Mouse (Mus musculus): Measurements from ENCODE around the gene Smarcc1.
"Not testable (repeated sequence)": the region's sequence is repeated elsewhere in the genome, so short reads cannot be mapped to it uniquely, and the experiment has no call there.

Smarcc1 gene

GRCm38 (mm10) chr9:110116977-110117778 is at the start of gene Smarcc1:
Gene Smarcc1, plus strand, starts transcription at chr9:110117708.
- DNase-seq = peak; percentile 91

DNA sequence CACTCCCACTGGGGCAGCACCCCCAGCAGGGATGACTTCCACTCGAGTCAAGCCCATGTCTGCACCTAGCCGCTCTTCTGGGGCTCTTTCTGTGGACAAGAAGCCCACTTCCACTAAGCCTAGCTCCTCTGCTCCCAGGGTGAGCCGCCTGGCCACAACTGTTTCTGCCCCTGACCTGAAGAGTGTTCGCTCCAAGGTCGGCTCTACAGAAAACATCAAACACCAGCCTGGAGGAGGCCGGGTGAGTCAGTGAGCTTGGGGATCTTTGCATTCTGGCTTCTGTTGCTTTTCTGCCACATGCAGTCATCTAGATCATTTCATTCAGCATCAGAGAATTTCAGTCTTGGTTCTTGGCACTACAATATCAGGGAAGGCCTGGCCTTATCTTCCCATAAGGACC is 48.8 kb upstream of the Smarcc1 start:
- no peak for DNase-seq

GRCm38 (mm10) chr9:110070358-110070757 is 47.1 kb upstream of the Smarcc1 start:
- DNase-seq = peak; percentile 49

GRCm38 (mm10) chr9:110071011-110071410 is 46.5 kb upstream of the Smarcc1 start:
- DNase-seq = no peak

DNA sequence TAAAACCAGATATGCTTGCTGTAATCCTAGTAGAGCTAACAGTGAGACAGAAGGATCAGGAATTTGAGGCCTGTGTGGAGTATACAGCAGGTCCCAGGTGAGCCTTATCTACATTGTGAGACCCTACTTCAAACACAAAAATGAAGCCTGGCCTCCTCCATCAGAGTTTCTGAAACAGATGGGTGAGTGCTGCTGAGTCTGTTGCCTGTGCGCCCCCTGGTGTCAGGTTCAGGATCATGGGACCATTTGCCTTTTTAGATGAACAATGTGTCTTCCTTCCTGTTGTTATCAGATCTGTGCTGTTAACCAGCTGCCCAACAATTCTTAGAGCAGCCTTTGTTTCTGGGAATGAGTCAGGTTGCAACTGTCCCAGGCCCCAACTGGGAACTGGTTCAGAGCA is 45.7 kb upstream of the Smarcc1 start:
- DNase-seq = peak; percentile 89

DNA sequence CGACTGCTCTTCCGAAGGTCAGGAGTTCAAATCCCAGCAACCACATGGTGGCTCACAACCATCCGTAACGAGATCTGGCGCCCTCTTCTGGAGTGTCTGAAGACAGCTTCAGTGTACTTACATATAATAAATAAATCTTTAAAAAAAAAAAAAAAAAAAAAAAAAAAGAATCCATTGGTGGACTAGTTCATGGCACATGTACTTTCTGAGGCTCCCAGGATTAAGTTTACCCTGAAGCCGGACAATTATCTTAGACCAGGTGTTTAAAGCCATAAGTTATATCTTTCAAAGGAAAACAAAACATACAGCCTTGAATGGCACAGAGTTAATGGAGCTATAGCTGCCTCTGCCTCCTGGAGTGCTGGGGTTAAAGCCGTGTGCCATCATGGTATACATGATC is 41.0 kb upstream of the Smarcc1 start:
- not testable (repeated sequence) for DNase-seq

DNA sequence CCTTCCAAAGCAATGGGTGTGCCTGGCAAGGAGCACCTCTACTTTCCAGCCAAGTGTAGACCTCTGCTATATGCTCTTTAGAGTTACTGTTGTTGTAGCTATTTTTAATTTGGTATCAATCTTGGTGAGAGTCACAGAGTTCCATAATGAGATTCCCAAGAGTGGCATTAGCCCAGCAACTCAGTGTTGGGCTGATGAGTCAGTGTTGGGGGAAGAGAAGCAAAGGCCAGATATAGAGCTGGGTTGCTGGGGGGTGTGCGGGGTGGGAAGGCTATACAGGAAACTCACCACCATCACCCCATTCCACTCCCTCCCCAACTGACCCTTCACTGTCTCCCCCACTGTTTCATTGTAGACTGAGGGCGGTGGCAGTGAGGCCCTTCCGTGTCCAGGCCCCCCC is 36.4 kb upstream of the Smarcc1 start:
- no peak for DNase-seq

DNA sequence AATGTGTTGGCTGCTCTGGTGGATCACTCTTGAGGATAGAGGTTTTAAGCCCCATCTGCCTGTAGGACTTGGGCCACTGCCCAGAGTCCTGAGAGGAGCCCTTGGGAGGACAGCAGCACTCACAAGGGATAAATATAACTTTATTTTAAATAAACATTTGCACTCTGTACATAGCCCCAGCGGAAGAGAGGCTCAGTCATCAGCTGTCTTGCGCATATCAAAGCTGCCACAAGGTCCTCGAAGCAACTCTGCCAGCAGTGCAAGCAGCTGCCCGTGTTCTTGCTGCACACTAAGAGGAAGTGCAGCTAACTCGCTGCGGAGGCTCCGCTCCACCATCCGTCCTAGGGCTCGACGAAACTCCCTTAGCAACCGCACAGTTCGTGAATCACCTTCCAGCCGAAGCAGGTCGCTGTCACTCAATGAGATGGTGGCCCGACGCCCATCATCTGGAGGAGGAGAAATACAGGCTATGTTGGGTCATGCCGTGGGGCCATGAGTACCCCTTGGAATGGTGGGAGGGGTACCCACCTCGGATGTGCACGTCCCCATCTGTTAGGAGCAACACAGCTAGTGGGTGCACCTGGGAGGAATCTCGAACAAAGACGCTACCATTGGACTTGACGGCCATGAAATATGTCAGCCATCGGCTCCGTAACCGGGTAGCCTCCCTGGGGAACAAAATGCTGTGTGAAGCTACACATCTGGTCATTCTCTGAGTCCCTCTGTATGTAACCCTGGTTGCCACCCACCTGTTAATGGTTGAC is 33.1 kb upstream of the Smarcc1 start:
- peak; percentile 22 for DNase-seq

- no peak for DNase-seq
Observed at GRCm38 (mm10) chr9:110085693-110086092, 31.8 kb upstream of the Smarcc1 start.

DNA sequence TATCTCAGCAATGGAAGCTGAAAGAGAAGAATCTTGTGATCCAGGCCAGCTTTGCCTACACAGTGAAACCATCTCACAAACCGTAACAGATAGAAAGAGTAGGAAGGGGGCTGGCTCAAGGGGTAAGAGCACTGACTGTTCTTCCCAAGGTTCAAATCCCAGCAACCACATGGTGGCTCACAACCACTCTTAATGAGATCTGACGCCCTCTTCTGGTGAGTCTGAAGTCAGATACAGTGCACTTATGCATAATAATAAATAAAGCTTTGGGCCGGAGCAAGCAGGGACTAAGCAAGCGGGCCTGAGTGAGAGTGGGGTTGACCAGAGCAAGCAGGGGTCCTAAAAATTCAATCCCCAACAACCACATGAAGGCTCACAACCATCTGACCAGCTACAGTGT is 24.2 kb upstream of the Smarcc1 start:
- peak; percentile 26 for DNase-seq

DNA sequence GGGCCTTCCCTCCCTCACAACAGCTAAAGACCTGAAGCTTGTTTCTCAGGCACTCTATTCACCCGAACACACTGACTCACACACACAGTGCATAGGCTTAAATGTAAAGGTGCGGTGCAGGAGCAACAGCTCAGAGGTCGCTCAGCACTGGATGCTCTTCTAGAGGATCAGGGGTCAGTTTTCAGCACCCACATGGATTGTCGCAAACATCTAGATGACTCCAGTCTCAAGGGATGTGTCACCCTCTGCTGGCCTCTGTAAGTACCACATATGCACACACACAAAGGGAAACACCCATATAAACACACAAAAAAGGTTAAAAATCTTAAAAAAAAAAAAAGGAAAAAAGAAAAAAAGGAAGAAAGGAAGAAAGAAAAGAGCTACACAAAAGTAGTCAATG is 22.7 kb upstream of the Smarcc1 start:
- DNase-seq = no peak

DNA sequence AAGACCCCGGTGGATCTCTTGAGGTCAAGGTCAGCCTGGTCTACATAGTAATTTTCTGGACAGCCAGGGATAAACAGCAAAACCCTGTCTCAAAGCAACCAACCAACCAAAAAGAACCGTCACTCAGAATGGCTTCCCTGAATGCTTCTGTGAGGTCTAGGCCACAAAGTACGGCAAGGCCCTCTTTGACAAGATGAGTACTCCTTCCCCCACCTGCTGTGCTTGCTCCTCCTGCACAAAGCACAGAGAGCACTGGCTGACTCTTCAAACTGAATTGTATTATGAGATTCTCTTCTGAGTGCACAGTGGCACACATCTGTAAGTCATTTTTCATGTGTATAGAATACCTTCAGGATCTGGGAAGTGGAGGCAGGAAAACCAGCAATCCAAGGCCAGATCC is 19.7 kb upstream of the Smarcc1 start:
- no peak for DNase-seq

DNA sequence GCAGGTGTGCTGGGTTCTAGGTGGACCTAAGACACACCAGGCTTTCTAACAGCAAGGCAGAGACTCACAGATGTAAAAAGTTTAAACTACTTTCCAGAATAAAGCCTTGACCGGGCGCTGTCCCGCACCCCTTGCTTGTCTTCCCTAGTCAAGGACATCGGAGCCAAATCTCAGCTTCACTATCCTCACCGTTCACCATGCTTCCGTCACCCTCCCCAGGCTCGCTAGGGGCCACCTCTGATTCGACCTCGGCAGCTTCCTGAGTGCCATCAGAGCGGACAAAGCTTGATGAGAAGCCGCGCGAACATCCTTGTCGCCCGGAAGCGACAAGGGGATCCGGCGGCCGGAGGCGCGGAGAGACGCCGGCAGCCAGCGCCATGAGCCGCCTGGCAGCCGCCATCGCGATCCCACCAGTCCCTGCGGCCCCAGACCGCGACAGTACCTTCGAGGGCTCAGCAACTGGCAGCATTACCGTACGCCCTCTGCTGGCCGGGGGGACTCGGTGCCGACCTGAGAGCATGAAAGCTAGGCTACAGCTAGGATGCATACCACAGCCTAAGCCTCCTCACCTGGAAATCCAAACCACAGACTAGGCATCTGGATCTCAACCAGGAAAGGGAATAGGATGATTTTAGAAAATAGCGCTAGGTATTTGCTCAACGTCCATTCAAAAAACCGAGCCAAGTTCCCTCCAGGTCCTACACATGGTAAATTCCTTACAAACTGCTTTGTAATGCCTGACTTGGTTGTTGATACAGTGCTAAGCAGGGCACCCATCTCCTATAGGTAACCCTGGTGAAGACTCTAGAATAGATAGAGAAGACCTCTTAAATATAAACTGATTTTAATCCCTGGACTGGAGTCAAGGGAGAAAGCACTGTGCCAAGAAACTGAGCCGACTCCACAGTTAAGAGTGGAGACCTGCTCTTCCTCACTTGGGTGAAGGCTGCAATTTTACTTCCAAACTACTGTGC is 16.6 kb upstream of the Smarcc1 start:
- peak; percentile 96 for DNase-seq

DNA sequence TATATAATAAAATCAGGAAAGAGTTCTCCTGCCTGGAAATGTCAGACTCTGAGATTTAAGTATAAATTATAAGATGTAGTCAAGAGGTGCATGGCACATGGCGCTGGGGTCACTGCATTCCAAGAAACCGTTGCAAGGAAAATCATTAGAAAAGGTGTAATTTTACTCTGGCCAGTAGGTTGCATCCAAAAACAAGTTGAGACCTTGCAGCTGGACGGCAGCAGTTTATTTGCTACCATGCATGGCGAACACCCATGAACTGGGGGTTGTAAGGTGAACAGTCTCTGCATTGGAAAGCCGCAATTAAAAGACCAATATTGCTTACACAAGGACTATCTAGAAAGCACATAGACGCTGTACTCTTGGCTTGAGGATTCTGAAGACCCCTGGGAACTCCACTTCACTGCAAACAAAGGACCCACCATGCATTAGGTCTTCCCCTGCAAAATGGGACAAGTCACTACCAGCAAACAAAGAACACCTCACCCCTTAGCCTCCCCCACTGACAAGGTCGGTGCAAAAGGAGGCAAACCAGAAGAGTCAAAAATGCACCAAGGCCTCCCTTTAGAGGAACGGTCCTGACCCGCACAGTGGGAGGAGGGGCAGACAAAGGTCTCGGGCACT is 1.0 kb upstream of the Smarcc1 start:
- DNase-seq = no peak

GRCm38 (mm10) chr9:110117779-110118139 is 251 bp downstream of the Smarcc1 start, which contains the start of gene Dhx30:
Gene Dhx30, minus strand, starts transcription at chr9:110117830.
- DNase-seq = no peak

DNA sequence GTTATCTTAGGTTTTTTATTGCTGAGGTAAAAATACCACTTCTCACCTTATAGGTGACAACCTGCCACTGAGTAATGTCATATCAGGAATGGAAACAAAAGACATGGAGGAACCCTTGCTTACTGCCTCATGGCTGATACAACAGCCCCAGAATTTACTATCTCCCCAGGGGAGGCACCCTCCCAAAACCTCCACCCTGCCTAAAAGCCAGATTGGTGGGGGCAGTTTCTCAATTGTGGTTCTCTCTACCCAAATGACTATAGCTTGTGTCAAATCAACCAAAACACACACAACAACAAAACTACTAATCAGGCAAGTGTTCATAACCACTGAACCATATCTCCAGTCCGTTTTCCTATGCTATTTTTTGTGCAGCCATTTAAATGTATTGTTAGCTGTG is 741 bp downstream of the Smarcc1 start:
- DNase-seq = no peak

DNA sequence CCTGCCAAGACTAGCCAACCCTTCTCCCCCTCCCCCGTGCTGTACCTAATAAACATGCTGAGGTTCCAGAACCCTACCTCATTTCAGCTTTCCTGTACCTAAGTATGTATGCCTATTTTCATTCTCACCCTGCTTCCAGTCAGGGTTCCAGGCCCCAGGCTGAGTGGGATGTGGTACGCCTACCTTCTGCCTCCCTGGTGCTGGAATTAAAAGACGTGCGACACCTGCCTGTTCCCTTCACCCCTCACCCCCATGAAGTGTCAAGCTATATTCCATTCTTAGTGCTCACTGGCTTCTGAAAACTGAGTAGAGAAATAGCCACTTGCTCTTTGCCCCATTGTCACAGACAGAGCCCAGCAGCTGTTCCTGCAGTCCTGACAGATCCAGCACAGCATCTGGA is 3.9 kb downstream of the Smarcc1 start:
- no peak for DNase-seq

- no peak for DNase-seq
Observed at GRCm38 (mm10) chr9:110123322-110123721, 5.8 kb downstream of the Smarcc1 start.

DNA sequence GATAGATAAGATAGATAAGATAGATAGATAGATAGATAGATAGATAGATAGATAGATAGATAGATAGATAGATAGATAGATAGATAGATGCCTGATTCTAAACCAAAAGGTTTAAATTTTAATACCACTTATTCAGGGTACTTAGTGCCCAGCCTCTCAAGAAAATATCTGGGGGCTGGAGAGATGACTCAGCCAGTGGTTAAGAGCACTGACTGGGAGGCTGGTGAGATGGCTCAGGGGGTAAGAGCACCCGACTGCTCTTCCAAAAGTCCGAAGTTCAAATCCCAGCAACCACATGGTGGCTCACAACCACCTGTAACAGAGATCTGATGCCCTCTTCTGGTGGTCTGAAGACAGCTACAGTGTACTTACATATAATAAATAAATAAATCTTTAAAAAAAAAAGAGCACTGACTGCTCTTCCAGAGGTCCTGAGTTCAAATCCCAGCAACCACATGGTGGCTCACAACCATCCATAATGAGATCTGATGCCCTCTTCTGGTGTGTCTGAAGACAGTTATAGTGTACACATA is 6.6 kb downstream of the Smarcc1 start:
- DNase-seq = not testable (repeated sequence)

- DNase-seq = no peak
Observed at GRCm38 (mm10) chr9:110130896-110131524, 13.5 kb downstream of the Smarcc1 start.

DNA sequence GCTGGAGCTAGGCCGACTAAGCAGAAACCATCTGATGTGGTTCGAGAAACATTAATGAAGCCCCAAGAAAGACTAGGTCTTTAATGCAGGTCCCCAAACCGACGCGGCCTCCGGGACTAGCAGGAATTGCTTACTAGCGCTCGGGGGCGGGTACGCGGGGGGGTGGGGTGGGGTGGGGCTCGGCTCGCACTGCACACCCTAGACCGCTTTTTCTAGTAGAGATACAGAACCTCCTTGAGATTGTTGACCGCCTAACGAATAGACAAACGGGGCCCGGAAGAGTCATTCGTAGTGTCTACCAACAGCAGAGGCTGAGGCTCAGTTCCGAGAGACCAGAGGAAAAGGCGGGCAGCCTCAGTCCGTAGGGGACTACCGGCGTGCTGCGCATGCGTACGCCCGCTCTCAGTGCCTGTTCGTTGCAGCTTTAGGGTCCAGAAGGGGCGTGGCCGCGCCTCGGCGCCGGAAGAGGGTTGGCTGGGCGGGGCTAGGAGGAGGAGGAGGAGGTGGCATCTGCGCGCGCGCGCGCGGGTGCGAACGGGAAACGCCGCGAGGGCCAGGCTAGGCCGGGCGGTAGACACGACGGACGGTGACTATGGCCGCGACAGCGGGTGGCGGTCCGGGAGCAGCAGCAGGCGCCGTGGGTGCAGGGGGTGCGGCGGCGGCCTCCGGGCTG is 14.2 kb downstream of the Smarcc1 start:
- peak; percentile 100 for DNase-seq

Data from lung, postnatal 36 days (tissue).